Mouse (Mus musculus): ENCODE data around the gene Col4a2.

The Col4a2 gene

GRCm38 (mm10) chr8:11419232-11419631 is 106.6 kb downstream of the Col4a2 start:
- peak; percentile 58 for DNase-seq (ENCODE audit: low spot score)

DNA sequence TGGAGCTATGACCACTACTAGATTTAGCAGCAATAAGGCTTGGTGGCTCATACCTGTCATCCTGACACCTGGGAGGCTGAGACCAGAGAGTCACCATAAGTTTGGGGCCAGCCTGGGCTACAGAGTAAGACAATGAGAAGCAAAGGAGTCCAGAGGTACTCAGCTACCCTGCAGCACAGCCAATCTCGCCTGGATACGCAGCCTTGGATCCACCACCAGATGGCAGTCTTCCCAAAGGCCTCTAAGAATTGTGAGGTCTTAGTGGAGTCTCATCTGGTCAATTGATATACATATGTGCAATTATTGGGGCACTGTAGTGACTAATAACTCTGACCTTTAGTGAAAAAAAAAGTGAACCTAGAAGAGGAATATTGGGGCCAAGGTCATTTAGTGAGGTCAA is 107.0 kb downstream of the Col4a2 start:
- DNase-seq (ENCODE audit: low spot score): no peak

- DNase-seq (ENCODE audit: low spot score): no peak
These were observed 108.5 kb downstream of the Col4a2 start for GRCm38 (mm10) chr8:11421105-11421504.

DNA sequence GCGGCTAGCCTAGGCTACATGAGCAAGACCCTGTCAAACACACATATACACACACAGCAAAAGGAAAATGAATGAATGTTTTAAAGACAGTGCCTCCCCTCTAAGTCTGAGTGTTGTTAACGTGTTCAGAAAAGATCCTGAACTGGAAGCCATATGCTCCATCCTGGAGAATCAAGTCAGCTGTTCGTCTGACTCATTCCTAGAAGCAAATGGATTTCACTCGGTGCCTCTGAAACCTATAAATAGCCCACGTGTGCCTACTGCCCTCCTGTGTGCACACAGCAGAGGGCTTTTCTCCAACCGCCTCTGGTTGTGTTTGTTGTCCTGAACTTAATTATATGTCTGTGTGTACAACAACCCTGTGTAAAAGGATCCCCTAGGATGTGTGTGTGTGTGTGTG is 109.4 kb downstream of the Col4a2 start:
- DNase-seq (ENCODE audit: low spot score): no peak

DNA sequence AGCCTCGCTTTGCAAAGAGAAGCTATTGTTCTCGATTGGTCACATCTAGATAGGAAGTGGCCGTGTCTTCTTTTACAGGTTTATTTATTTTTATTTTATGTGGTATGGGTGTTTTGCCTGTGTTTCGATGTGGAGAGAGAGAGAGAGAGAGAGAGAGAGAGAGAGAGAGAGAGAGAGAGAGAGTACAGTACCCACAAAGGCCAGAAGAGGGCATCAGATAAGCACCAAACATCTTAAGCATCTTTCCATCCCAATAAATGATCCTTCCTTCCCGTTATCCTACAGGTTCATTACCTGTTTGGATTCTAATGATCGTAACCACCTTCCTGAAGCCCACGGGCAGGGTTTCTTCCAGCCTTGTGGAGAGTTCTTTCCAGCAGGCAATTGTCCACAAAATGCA is 110.5 kb downstream of the Col4a2 start:
- DNase-seq (ENCODE audit: low spot score): no peak

DNA sequence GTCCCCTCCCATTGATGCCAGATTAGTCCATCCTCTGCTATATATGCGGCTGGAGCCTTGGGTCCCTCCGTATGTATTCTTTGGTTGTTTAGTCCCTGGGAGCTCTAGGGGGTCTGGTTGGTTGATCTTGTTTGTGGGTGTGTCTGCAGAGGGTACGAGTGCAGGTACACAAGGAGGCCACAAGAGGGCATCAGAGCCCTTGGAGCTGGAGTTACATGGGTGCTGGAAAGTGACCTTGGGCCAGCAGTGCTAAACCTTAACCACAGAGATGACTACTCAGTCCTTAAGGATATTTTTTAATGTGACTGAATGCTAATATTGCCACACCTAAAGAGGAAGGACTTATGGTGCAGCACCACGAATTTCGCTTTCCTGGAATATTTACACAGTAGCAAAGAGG is 118.1 kb downstream of the Col4a2 start:
- no peak for DNase-seq (ENCODE audit: low spot score)

- DNase-seq (ENCODE audit: low spot score): no peak
These were observed 125.3 kb downstream of the Col4a2 start for GRCm38 (mm10) chr8:11437862-11438261.

GRCm38 (mm10) chr8:11441291-11441690 is 128.7 kb downstream of the Col4a2 start:
- no peak for DNase-seq (ENCODE audit: low spot score)

- DNase-seq (ENCODE audit: low spot score): no peak
These were observed 131.0 kb downstream of the Col4a2 start for GRCm38 (mm10) chr8:11443611-11444010.

DNA sequence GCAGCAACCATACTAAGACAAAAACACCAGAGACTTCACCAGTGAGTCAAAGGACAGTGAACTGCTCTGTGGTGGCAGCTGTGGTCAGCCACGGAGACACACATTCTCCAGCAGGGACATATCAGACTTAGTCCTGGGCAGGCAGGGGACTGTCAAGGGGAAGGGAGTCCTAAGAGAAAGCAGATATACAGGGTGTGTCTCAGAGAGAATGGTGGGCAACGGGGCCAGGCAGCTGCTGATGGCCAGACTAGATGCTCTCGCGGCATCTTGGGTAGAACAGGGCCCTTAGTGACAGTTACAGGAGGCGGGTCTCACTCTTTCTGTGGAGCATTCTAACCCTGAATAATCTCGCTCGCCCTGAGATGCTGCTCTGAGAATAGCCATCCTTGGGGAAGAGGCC is 131.6 kb downstream of the Col4a2 start:
- no peak for DNase-seq (ENCODE audit: low spot score)

- no peak for DNase-seq (ENCODE audit: low spot score)
These were observed 133.2 kb downstream of the Col4a2 start for GRCm38 (mm10) chr8:11445790-11446189.

DNA sequence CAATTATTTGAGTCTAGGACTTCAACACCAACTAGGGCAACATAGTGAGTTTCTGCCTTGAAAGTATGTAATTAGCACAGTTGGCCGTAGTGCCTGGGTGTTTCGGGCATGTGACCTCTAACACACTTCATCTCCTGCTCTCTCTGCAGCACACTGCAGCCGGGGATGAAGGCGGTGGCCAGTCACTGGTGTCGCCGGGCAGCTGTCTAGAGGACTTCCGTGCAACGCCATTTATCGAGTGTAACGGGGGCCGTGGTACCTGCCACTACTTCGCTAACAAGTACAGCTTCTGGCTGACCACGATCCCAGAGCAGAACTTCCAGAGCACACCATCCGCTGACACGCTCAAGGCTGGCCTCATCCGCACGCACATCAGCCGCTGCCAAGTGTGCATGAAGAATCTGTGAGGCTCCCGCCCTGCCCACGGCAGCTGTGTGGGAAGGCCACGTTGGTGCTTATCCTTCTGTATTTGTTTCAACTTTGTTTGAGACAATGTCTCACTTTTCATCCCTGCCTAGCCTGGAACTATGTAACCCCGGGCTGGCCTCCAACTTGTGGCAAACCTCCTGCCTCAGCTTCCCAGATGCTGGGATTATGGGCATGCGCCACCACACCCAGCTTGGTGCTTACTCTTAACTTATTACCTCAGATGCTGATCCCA is 135.4 kb downstream of the Col4a2 start:
- DNase-seq (ENCODE audit: low spot score): no peak

DNA sequence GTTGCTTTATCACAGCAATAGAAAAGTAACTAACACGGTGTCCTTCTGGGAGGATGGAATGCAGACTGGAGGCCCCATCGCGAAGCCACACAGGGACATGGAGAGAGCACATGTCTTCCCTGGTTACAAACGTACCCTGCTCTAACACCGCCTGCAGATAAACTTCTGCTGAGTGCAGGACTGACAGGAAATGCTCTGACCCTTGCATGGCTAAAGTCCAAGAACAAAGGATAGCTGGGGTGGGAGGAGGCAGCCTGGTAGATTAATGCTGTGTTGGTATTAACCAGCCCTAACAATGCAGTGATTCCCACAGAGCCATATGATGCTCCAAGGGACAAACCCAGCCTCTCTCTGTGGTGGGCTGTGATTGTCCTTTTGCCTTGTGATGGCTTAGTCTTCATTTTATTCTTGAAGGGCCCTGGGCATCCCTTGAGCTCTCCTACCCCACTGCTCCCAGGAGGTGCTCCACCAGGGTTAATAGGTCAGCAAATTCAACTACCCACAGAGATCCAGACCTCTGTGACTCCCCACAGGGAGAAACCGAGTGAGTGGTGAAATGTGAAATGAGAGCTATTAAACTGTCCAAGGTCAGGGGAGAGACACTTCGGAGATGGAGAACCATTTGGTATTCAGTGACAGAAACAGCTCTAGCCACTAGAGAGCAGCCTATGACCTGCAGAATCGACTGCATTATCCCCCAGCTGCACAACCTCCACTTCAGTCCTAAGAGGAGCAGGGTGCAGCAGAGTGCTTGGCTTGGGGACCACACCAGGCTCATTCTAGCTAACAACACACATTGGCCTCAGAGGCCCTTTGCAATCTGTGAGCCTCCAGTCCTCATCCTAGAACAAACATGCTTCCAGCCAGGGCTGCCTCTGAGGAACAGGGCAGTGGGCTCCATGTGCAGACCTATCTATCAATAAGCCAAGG is 137.8 kb downstream of the Col4a2 start:
- no peak for DNase-seq (ENCODE audit: low spot score)

- DNase-seq (ENCODE audit: low spot score): no peak
These were observed 139.5 kb downstream of the Col4a2 start for GRCm38 (mm10) chr8:11452152-11452551.

DNA sequence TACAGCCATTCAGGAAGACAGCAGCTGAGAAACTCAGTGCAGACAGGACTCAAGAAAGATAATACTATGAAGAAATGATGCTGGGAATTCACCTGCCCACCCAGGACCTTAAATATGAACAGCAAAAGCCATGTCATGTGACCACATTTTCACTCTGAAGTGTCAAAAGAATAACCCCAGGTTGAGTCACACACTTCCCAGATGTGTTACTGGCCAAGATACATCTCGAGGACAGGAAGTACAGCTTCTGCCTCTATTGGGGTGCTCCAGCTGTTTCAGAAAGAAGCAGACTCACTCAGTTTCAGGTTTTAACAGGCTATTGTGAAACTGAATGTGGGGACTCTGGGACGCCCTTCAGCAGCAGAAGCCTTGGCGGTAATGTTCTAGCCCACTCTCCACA is 140.0 kb downstream of the Col4a2 start:
- no peak for DNase-seq (ENCODE audit: low spot score)

GRCm38 (mm10) chr8:11452974-11453373 is 140.4 kb downstream of the Col4a2 start:
- DNase-seq (ENCODE audit: low spot score): no peak

- no peak for DNase-seq (ENCODE audit: low spot score)
These were observed 141.6 kb downstream of the Col4a2 start for GRCm38 (mm10) chr8:11454228-11454627.

- no peak for DNase-seq (ENCODE audit: low spot score)
These were observed 144.7 kb downstream of the Col4a2 start for GRCm38 (mm10) chr8:11457278-11457677.

DNA sequence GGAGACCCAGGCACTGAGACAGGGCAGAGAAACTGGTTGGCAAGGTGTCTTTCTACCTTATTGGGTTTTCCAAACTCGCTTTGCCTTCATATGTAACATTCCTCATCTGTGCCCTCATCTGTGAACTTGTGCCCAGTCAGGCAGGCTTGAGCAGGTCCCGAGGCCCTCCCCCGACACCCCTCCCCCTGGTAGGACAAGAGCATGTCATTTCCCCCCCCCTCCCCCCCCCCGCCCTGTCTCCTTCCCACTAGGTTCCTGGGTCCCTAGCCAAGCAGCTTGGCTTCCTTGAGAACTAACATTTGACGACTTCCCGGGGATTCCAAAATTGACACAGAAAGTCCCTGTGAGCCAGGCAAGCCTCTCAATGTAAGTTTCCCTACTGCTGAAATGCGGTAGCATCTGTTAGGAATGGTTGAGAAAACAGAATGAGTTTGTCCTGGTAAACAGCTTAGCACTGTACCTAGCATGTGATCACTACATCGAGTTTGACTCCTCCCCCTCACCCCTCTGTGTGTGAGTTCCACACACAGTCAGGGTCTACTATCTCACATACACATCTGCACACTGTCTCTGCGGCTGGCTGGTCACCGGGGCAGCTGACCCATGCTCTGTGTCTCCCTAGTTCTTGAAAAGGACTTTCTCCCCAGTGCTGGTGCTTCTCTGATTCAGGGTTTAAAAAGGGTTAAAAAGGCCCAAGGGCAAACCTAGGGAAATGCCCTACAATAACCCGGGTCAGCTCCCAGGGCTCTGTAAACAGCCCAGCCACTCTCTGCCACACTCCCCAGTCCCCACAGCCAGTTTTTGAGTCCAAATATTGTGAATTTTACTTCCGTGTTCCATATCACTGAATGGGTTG is 145.6 kb downstream of the Col4a2 start:
- no peak for DNase-seq (ENCODE audit: low spot score)

GRCm38 (mm10) chr8:11459016-11459415 is 146.4 kb downstream of the Col4a2 start:
- no peak for DNase-seq (ENCODE audit: low spot score)

- no peak for DNase-seq (ENCODE audit: low spot score)
These were observed 148.3 kb downstream of the Col4a2 start for GRCm38 (mm10) chr8:11460934-11461333.

DNA sequence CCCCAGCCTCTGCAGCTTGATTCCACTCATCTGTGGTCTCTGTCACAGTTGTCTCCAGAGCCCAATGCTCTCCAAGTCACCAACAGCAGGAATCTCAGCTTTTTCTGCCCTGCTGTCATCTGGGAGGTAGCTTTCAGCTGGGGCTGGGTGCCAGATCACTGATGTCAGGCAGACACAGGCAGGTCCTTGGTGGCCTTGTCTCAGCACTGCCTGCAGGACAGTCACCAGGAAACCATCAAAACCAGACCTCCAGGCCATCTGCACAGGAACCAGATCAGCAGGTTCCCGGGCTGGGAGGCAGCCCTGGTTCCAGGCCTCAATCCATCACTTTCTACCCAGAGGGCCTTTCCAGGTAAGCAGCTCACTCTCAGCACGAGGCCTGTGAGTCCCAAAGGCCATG is 149.2 kb downstream of the Col4a2 start:
- DNase-seq (ENCODE audit: low spot score): no peak

DNA sequence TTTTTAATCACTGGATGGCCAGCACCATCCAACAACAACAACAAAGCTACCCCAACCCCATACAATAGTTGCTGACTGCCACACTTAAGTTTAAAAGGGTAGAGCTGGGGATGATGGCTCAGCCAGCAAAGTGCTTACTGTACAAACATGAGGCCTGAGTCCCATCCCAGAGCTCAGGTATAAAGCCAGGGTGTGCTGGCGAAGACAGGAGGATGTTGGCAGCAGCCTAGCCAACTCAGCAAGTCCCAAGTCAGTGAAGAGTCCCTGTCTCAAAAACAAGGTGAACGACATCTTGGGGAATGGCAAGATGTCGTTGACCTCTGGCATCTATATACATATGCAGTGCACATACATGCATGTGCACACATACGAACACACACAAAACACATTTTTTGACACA is 150.0 kb downstream of the Col4a2 start:
- DNase-seq (ENCODE audit: low spot score): no peak
